ENCODE assay signal across 10 mouse cellular contexts in genomic region chr9:58651993-58652392, GRCm38 (mm10).
DNase-seq lines count a peak whose midpoint lies in the region; TF ChIP-seq lines count a peak whose summit lies in the region.
"Had no signal": no experiment of that assay in that cellular context is flagged by ENCODE, and none has a peak within 500 bp of the region (broad histone marks: within the 10 kb centered on the region; RNA-seq: fewer than 3 reads in every experiment).

No protein-coding gene starts in this region.

- TF ChIP-seq CTCF in layer of hippocampus, adult 2 months (conservative IDR thresholded peaks at IDR 0.05), result peak; percentile 90

- H3K27ac ChIP-seq in layer of hippocampus, adult 2 months, result no peak overlapping the region
- H3K27ac ChIP-seq: lung, embryonic 15.5 days had no signal

- DNase-seq in adrenal gland, postnatal 14 days, result peak; percentile 12
- DNase-seq in adrenal gland, adult 2 months, result no peak
- DNase-seq in layer of hippocampus, adult 2 months (ENCODE audit: low spot score in 2 of 2), result peak; percentile 16 to 59
- no peak for DNase-seq in layer of hippocampus, postnatal 10 days (ENCODE audit: low spot score in 2 of 2)
- peak; percentile 26 for DNase-seq in Muller cell, postnatal 12 days (ENCODE audit: inconsistent ontology term)
- peak; percentile 70 for DNase-seq in forelimb bud, embryonic 11.5 days (ENCODE audit: low read depth, low spot score)
- DNase-seq in retina, adult 2 months (ENCODE audit: low read depth, low spot score), result peak; percentile 59
- no peak for DNase-seq in urinary bladder, postnatal 25 days (ENCODE audit: low spot score)

- no peak overlapping the region for H3K4me3 ChIP-seq in layer of hippocampus, adult 2 months
- H3K4me3 ChIP-seq: erythroblast, embryonic 14.5 days; lung, embryonic 15.5 days had no signal

Comparison
In these comparisons a context has a peak if more than half of its experiments do, and no peak if none do; other contexts are left out.
1. DNase-seq: peak in adrenal gland, postnatal 14 days (single experiment), layer of hippocampus, adult 2 months (2 of 2), Muller cell, postnatal 12 days (single experiment), forelimb bud, embryonic 11.5 days (single experiment) and retina, adult 2 months (single experiment); none in adrenal gland, adult 2 months (single experiment), layer of hippocampus, postnatal 10 days (0 of 2) and urinary bladder, postnatal 25 days (single experiment).